Mouse (Mus musculus) ovary, adult 18-20 months (tissue): ENCODE data around the gene Wasl.

Source experiments
- DNase-seq: peaks from one replicate; pipeline ENCODE4 v3.0.0; 2022; ENCODE audit warnings: low spot score, mixed read lengths

Wasl gene

DNA sequence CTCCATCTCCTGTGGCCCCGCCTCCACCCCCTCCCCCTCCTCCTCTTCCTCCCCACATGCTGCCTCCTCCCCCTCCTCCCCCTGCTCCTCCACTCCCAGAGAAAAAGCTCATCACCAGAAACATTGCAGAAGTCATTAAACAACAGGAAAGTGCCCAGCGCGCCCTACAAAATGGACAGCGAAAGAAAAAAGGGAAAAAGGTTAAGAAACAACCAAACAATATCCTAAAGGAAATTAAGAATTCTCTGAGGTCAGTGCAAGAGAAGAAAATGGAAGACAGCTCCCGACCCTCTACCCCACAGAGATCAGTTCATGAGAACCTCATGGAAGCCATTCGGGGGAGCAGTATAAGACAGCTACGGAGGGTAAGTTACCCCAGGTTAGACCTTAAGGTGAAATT is 60.5 kb downstream of the Wasl start:
- DNase-seq, result no peak

DNA sequence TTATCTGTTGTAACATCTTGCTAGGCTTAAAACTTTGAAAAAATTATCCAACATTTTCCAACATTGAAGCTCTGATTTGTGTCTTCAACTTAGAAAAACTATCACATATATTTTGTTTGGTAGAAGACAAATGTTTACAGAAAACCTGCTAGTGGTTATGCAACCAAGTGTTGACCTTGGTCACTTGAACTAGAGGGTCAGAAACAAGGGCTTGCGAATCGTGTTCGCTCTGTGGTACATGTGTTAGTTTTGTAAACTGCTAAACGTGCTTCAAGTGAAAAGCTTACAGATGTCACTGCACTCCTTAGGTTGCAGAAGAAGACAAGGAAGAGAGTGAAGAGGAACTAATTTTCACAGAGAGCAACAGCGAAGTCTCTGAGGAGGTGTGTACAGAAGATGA is 61.8 kb downstream of the Wasl start:
- no peak for DNase-seq

DNA sequence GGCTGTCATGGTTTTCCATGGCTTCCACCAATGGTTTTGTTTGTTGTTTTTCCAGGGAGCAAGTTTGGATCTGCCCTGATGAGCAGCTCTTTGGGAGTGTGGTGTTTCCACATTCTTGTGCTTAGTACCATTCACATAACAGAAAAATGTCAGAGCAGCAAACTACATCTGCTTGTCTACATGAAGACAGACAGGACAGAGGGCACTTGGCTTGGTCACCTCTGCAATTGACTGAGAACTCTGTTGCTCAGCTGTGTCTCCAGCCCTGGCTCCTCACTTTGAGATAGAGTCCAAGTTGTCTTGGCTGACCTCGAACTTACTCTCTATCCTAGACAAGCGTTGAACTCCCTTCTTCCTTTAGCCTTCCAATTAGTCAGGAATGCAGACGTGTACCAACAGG is 62.5 kb downstream of the Wasl start:
- DNase-seq, result no peak

DNA sequence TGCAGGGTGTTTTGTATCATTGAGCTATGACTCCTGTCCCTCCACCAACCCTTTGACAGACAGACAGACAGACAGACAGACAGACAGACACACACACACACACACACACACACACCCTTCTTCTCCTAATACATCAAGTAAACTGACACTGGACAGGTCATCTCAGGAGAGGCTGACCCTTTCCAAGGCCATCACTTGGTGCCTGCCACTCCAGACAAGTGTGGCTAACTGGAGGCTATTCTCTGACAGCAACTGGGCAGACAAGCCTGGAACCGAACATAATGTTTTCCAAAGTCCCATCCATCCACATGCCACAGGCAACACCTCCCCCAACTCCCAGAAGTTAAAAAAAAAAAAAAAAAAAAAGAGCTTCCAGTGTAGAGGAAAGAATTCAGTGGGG is 63.1 kb downstream of the Wasl start:
- no peak for DNase-seq

DNA sequence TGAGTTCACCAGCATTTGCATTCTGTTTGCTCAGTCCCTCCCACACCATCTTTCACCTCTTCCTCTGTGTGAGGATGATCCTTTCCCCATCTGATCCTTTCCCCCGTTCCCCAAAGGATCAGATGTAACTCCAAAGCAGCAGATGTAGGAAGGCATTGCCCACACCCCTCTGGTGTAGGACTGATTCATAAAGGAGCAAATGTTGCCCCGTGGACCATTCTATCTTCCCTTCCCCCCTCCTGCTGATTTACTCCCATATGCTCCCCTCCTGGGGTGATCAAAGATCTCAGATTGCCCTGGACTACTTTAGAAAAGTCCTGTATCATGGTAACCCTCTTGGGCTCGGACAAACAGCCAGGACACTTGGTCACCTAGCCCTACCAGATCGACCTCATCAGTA is 64.1 kb downstream of the Wasl start:
- DNase-seq, result no peak

DNA sequence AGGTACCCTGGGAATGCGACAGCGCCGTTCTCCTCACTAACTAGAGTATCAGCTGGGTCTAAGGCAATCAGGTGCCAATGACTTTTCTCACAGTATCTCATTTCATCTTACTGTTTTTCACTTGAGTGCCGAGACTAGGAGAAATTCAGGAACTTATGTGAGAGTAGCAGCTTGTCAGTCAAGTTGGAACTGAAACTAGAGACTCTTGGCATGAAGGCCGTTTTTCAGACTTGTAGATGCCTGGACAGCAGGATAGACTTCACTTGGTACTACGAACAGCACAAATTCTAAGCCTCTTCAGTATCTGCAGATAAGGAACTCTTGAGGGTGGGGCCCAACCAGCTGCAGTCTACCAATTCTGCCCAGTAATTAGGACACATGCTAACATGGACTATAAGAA is 64.7 kb downstream of the Wasl start:
- DNase-seq, result no peak

DNA sequence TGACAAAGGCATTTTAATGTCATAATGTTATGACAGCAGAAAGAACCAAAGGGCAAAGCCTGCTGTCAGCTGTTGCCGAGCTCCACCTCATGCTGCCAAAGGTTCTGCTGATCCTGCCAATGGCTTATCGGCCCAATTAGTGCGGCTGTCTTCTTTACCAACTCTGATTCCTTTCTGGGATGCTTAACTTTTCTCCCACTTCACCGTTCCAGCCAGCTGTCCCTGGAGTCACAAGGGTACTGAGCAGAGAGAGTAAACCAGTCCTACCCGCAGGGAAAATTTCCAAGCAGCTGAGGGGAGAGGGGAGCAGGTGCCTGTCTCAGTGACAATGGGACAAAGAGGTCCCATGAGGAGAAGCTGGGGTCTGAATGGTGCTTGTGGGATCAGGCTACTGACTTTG is 65.2 kb downstream of the Wasl start:
- DNase-seq, result no peak

DNA sequence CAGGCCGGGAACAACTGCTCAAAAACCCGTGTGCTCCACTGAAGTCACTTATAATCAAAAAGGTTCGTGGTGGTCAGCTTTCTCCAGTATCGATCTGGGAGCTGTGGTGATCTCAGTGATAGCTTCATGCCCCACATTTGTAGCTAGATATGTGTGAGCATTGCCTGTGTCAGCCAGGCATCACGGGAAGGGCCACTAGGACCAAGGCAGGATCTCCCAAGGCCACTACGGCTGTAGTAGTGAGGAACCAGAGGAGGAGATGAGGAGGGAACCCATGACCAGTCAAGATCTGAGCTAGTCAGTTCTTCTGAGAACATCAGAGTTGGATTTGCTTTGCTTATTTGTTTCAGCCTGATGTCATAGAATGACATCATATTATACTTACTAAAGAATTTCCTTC is 65.6 kb downstream of the Wasl start:
- DNase-seq, result no peak

DNA sequence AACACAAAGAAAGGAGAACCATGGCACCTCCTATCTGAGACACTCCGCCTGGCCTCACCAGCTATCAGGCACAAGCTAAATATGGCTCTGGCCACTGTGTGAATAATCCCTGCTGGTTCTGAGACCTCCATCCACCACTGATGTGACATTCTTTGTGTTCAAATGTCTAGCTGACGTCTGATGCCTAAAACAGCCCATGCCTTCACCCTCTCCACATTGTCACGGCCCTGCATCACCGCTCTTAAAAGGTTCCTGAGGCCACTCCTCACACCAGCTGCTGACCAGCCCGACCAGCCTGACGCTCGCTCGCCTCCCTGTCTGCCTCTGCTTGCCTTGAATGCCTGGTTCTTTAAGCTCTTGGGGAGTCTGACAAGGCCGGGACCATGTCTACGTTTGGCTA is 67.3 kb downstream of the Wasl start, which contains the start of gene Lmod2:
Gene Lmod2, plus strand, starts transcription at position 263 of the 400 bp plus-strand sequence.
- DNase-seq, result no peak

DNA sequence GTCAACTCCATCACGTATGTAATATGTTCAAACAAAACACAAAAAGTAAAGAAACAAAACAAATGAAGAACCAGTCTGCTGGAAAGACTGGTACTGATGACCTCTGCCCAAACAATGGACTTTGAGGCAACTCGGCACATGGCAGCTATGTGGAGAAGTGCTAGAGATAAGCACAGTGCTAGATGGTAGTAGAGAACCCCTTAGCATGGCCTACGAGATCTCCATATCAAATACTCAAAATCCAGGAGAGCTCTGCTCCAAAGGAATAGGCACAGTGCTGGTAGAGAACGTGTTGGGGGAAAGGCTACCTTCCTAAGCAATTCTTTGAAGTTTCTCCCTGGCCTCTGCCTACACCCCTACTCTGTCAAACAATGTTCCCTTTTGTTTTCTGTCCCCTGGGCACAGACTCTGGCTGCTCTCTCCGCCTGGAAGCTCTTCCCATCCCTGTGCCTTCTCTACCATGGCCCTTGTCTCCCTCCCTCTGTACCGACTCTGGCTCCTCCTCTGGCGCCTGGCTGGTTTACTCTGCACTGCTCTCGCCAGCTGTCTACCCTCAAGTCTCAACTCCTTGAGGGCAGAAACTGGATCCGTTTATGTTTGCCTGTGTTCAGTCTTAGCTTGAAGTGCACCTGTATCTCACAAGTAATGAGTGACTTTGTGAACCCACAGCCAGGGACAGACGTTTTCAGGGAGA is 73.1 kb downstream of the Wasl start:
- DNase-seq, result no peak

DNA sequence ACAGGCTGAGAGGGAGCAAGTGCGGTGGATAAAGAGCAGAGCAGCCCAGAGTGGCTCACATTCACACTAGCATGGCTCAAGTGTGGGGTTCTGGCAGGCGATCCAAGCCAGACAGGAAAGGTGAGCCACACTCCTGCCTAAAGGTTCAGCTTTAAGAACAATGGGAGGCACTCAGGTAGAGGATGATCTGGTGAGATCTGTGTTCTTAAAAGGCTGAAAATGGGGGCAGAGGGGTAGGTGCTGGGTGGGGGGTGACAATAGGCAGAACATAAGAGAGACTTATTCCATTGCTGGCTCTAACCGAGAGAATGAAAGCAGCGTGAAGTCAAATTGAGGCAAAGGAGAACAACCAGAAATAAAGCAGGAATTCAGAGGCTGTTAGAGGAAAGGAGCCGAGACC is 74.5 kb downstream of the Wasl start:
- no peak for DNase-seq

DNA sequence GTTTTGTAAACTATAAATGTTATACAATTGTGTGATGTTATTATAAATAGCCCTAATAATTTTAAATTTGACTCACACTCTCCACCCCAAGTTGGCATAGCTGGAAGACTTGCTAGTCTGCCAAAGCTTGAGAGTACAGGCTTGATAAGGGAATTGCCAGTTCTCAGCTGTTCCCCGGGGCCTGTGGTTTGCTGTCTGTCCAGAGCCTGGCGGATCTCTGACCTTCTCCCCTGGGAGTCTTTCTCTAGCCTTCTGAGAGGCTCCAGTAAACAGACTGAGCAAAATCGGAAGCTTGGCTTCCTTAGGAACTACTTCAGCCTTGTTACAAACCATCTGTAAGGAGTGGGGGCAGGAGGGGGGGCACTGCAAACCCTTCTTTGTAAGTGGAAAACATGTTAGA is 77.9 kb downstream of the Wasl start:
- DNase-seq, result peak; percentile 60

DNA sequence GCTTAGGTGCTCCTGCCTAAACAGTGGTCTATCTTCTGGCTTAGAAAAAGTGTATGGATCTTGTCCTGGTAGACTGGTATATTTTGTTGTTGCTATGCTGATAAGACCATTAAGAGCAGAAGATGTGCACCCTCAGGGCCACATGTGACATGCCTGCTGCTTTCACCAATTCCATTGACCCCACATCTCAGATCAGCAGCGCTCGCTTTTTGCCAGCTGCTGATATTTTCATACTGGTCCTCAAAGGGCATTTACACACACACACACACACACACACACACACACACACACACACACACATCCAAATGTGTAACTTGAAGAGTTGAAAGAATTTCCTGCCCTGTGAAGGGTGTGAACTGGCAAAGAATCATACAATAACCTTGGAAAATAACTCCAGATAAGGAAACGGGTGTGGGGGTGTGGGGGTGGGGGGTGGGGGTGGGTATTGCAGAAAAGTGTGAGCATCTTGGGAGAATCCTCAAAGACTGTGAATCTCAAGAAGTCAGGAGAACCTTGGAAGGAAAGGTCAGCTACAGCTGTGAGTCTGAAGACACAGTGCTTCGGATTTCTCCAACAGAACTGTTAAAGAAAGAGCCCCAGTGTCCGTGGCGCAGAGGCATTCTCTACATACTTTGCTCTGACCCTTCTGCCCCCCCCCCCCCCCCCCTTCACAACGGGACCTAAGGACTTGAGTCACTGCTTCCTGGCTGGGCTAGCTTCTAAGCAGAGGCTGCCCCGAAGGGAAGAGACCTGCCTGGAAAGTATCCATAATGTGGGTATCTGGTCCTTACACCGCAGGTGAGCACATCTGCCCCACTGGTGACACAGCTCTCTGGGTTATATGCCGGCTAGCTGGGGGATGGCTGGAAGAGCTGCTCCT is 79.1 kb downstream of the Wasl start:
- no peak for DNase-seq

DNA sequence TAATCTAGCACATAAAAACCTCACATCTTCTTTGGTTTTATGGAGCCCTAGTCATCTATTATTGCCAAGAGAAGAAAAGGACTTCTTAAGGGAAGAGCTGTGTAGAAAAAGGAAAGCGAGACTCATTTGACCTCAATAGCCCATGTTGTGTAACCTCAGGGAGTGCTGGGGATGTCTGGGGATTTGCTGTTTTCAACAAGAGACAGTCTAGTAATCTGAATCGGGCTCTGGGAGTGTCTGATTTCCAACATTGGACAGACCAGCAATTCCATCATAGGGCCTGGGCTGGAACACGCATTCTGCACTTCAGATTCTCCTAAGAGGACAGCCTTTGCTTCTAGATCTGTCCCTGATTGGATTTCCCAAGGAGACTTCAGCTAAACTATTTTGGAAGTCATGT is 81.4 kb downstream of the Wasl start:
- DNase-seq, result no peak

DNA sequence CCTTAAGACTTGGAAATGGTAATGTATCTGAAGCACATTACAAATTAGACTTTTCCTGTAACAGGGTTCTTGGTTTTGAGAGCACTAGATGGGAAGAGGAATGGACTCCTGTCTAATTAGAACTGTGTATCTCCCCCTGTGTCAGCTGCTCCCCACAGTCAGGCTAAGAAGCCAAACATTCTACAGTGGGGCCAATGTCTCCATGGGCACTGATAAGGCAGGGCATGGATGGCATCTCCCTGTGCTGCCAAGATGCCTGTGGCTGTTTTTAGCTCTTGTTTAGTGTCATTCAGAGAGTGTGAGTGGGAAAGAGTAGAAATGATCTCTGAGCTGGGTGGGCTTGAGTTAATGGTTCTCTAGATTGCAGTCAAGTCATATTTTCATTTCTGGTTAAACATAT is 91.5 kb downstream of the Wasl start:
- no peak for DNase-seq

DNA sequence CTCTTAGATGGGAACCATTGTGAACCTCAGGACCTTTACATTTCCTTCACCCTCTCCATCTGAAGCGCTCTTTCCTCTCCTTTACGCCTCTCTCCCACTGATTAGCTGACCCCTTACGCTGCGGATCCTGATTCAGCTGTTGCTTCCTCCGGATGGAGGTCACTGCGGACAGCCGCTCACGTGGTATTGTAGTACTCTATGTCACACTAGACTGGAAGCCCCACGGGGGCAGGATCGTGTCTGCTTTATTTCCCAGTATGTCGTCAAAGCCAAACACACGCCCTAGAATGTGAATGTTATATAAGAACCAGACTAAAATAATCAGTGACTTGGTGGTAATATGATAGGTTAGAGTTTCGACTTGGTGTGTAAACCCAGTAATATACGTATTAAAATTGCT is 92.4 kb downstream of the Wasl start:
- no peak for DNase-seq

DNA sequence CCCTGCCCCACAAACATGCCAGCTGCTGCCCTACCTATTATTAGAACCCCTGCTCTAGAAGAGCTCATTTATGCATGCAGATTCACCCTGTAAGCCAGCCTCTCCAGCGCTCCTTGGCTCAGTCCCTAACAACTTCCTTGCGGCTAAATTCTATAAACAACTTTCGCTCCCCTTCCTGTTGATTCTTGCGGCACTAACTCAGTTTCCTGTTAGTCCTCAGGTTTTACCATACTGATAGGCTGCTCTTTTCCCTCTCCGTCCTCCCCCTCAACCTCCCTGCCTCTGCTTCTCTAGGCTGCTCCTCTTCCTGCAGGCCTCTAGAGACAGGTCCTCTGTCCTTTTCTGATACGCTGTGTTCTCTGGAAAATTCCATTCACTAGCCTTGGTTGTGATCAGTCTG is 93.7 kb downstream of the Wasl start:
- no peak for DNase-seq

DNA sequence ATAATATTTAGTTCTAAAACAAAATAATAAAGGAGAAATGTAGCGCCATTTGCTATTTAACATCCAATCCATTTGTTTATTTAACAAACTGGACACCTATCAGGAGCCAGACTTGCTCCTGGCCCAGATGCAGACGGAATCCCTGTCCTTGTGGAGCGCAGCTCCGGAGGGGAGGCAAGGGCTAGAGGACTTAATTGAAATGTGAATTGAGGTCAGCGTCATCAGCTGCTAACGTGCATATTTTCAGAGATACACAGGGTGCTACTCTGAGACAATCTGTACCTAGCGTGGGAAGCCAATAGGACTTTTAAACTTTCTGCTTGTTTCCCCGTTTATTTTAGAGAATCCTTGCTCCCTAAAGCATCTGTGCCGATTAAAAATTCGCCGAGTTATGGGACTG is 94.5 kb downstream of the Wasl start:
- DNase-seq, result no peak

DNA sequence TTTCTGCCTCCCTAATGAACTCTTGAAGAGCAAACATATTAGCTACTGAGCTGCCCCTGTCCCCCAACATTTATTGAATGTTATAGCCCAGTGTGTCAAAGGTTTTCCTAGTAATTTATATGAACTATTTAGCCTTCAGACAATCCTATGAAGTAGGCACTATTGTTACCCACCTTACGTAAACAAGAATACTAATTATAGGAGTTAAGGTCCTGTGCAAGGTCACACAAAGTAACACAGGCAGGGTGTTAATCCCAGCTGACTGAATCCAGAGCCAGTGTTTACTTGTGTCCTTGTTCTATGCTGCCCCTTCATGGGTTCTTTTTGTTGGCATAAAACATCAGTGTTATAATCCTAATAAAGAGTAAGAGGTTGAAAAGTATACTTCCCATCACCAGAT is 95.1 kb downstream of the Wasl start:
- no peak for DNase-seq

DNA sequence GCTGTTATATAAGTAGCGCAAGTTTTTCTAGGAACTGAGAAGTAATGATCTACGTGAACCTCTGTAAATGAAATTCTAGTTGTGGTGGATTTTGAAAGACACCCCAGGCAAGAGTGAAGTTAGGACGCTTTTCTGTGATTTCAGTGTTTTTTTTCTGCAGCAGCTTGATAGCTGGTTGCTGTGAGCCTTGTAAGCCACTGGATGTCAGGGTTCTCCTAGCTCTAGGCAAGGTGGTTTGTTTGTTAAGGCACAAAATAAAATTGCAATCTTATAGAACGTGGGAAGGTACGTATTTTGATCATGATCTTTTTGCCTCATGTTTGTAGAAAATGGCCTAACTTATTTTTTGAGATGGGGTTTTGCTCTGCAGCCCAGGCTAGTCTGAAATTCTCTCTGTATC is 95.8 kb downstream of the Wasl start:
- no peak for DNase-seq

DNA sequence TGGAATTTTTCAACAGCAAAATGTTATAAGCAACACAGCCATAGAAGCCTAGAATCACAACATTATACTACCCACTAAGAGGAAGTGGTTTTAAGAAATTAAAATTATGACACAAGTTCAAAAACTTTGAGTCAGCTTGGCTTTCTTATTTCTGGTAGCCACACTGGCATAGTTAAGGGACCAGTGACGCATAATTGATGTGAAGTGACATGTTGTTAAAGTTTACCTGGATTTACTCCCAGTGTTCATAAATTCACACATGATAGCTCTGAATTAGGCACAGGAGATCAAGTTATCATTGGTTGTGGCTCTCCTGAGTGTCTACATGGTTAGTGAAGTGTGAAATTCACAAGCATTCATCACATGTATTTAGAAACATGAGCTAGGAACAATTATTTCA is 99.9 kb downstream of the Wasl start:
- no peak for DNase-seq

DNA sequence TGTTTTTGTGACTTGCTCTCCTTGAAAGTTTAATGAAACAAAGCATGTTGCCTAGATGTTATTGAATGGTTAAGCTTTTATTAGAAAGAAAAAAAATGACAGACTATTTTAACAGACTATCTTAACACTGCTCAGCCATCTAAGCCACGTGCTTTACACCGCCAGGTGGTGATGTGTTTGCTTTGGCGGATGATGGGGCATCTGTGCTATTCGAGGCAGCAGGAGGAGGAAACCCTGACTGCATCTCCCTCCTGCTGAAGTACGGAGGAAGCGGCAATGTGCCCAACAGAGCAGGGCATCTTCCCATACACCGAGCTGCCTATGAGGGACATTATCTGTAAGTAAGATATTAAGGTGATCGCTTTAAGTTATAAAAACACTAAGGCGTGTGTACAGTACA is 100.7 kb downstream of the Wasl start:
- DNase-seq, result no peak
